Mouse (Mus musculus): ENCODE data around the gene Tmem151a.

GRCm38 (mm10) chr19:5122492-5122891, 37.2 kb upstream of the Tmem151a start:
- no peak for TF ChIP-seq CTCF (IDR thresholded peaks at IDR 0.05; ENCODE audit: low read depth)
- no peak for TF ChIP-seq EP300 (optimal IDR thresholded peaks at IDR 0.05)

Data from stomach, postnatal 0 days (tissue).